Mouse (Mus musculus) testis, adult 2 months (tissue): ENCODE measurements at regions not wholly inside any gene's neighbourhood (a gene's known extent, or its start where the extent isn't known, plus 50 kb on each side); places are given as distances from the start of the nearest gene placed in this dataset.

Source experiments
- H3K27ac ChIP-seq: fragments of 200-500 bp; 2 replicates; pipeline ENCODE4 v1.5.1; 2012; ENCODE audit warnings: low read depth, low read length; ENCODE audit not compliant: control insufficient read depth, insufficient read depth
- H3K27me3 ChIP-seq: fragments of 200-500 bp; 2 replicates; pipeline ENCODE4 v1.6.1; 2012; ENCODE audit warnings: mild to moderate bottlenecking, low read length, moderate library complexity; ENCODE audit not compliant: control insufficient read depth, insufficient read depth
- H3K36me3 ChIP-seq: fragments of 200-500 bp; 2 replicates; pipeline ENCODE4 v1.6.1; 2012; ENCODE audit warnings: mild to moderate bottlenecking, low read length; ENCODE audit not compliant: control insufficient read depth, insufficient read depth
- H3K4me1 ChIP-seq: fragments of 200-500 bp; 2 replicates; pipeline ENCODE4 v1.6.1; 2012; ENCODE audit warnings: low read length; ENCODE audit not compliant: control insufficient read depth, insufficient read depth
- H3K4me3 ChIP-seq: fragments of 200-500 bp; 2 replicates; pipeline ENCODE4 v1.5.1; 2012; ENCODE audit warnings: low read depth, mild to moderate bottlenecking, low read length, moderate library complexity, mixed read lengths; ENCODE audit not compliant: control insufficient read depth
- CTCF ChIP-seq: fragments of 200-500 bp; IDR thresholded peaks from 2 replicates; pipeline ENCODE4 v1.5.1; 2012; ENCODE audit warnings: low read depth, mild to moderate bottlenecking, inconsistent platforms, low read length, moderate library complexity; ENCODE audit not compliant: control insufficient read depth, insufficient read depth, insufficient replicate concordance
- POLR2A ChIP-seq: fragments of 200-500 bp; IDR thresholded peaks from 2 replicates; pipeline ENCODE4 v1.6.1; 2012; ENCODE audit warnings: low read depth, mild to moderate bottlenecking, inconsistent platforms, low read length, moderate library complexity; ENCODE audit not compliant: control insufficient read depth

- Histone ChIP-seq H3K36me3 (no peaks in the 10 kb centered on the region), H3K27me3 (no peaks in the 10 kb centered on the region), H3K4me3 (no peak overlapping the region), H3K4me1 (no peaks in the 10 kb centered on the region; the same call in 1 of the 2 replicates), H3K27ac (no peak overlapping the region)
- TF ChIP-seq POLR2A (no peak), CTCF (no peak)
Observed at GRCm38 (mm10) chr16:30686536-30686935, 87.0 kb downstream of the Fam43a start.

- no peaks in the 10 kb centered on the region for H3K36me3 ChIP-seq
- peaks cover 4% of the 10 kb centered on the region for H3K4me1 ChIP-seq
- no peaks in the 10 kb centered on the region for H3K27me3 ChIP-seq
- no peak overlapping the region for H3K4me3 ChIP-seq
- TF ChIP-seq CTCF (no peak), POLR2A (no peak)
- H3K27ac ChIP-seq: no peak overlapping the region
Observed at GRCm38 (mm10) chr16:30687225-30687624, 87.7 kb downstream of the Fam43a start.

GRCm38 (mm10) chr16:30687682-30688081, 88.2 kb downstream of the Fam43a start:
- Histone ChIP-seq H3K27me3 (no peaks in the 10 kb centered on the region), H3K4me3 (no peak overlapping the region), H3K4me1 (peaks cover 4% of the 10 kb centered on the region), H3K27ac (no peak overlapping the region), H3K36me3 (no peaks in the 10 kb centered on the region)
- TF ChIP-seq POLR2A: no peak
- TF ChIP-seq CTCF: no peak

GRCm38 (mm10) chr16:30690531-30690930, 91.0 kb downstream of the Fam43a start:
- Histone ChIP-seq H3K4me1 (peaks cover 4% of the 10 kb centered on the region), H3K27me3 (no peaks in the 10 kb centered on the region), H3K36me3 (no peaks in the 10 kb centered on the region), H3K4me3 (no peak overlapping the region), H3K27ac (no peak overlapping the region)
- no peak for TF ChIP-seq CTCF

GRCm38 (mm10) chr16:30691964-30692363, 92.4 kb downstream of the Fam43a start:
- no peak for TF ChIP-seq CTCF
- TF ChIP-seq POLR2A: no peak
- Histone ChIP-seq H3K4me3 (peak overlapping the region; percentile 65), H3K27me3 (no peaks in the 10 kb centered on the region), H3K4me1 (peaks cover 4% of the 10 kb centered on the region), H3K27ac (no peak overlapping the region), H3K36me3 (no peaks in the 10 kb centered on the region)

GRCm38 (mm10) chr16:30692541-30693141, 93.1 kb downstream of the Fam43a start:
- H3K27me3 ChIP-seq: no peaks in the 10 kb centered on the region
- H3K27ac ChIP-seq: no peak overlapping the region
- peaks cover 4% of the 10 kb centered on the region for H3K4me1 ChIP-seq
- H3K4me3 ChIP-seq: no peak overlapping the region
- H3K36me3 ChIP-seq: no peaks in the 10 kb centered on the region
- TF ChIP-seq CTCF (no peak), POLR2A (no peak)

GRCm38 (mm10) chr16:30693206-30693605, 93.7 kb downstream of the Fam43a start:
- Histone ChIP-seq H3K4me1 (peaks cover 4% of the 10 kb centered on the region), H3K4me3 (no peak overlapping the region), H3K27me3 (no peaks in the 10 kb centered on the region), H3K27ac (no peak overlapping the region), H3K36me3 (no peaks in the 10 kb centered on the region)
- no peak for TF ChIP-seq CTCF
- no peak for TF ChIP-seq POLR2A

GRCm38 (mm10) chr16:30693839-30694527, 94.5 kb downstream of the Fam43a start:
- Histone ChIP-seq H3K36me3 (no peaks in the 10 kb centered on the region), H3K4me3 (no peak overlapping the region), H3K27me3 (no peaks in the 10 kb centered on the region), H3K4me1 (peaks cover 4% of the 10 kb centered on the region), H3K27ac (no peak overlapping the region)
- TF ChIP-seq POLR2A (no peak), CTCF (no peak)
